Mouse (Mus musculus) erythroblast, embryonic 14.5 days (primary cell): ENCODE data around the gene Trim24.

Source experiments
- GATA1 ChIP-seq: IDR thresholded peaks from 2 replicates; pipeline ENCODE4 v1.6.1; 2012; ENCODE audit warnings: low read length, inconsistent platforms, mixed read lengths
- TAL1 ChIP-seq: IDR thresholded peaks from 3 replicates; pipeline ENCODE4 v1.6.1; 2012; ENCODE audit warnings: low read length, inconsistent platforms, mixed read lengths

DNA sequence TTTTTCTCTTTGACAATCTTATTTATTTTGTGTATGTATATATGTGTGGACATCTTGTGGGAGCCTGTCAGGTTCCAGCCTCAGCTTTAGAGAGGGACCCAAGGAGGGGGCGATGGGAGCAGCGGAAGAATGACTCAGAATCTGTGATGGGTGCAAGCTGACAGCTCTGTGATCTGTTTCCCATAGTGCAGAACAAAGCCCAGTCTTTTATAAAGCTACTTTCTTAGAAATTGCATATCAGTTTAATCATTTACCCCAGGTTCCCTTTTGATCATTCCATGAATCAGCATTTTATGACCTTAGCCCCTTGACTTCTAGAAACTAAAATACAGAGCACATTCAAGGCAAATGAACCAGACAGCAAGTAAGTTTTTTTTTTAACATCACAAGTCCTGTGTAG lies 42.9 kb downstream of the Trim24 start:
- TF ChIP-seq GATA1: no peak
- TF ChIP-seq TAL1: no peak
